Mouse (Mus musculus) lung, postnatal 10 days (tissue): ENCODE data around the gene Atp10a.

Experiments
- DNase-seq: peaks from one replicate; pipeline ENCODE4 v3.0.0; 2021

Atp10a gene

GRCm38 (mm10) chr7:58655866-58656265, at the start of gene Atp10a:
Gene Atp10a, plus strand, starts transcription at chr7:58656166.
- no peak for DNase-seq

DNA sequence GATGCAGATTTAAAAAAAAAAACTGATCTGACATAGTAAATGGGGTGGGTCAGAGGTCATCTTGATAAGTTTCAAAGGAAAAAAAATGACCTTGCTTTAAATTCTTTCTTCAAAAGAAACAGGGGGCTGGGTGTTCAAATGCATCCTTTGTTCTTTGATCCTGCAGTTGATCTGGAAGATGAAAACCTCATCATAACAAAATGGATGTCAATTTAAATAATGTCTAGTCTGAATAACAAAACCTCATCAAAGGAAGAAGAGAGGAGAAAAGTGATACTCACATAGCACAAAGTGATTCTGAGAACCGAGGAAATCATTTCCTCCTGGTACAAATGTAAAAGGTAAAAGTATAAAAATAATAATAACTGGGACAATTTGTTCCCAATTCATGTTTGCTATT, 37.9 kb upstream of the Atp10a start:
- DNase-seq, result no peak

GRCm38 (mm10) chr7:58626305-58627155, 29.4 kb upstream of the Atp10a start:
- DNase-seq, result peak; percentile 58

DNA sequence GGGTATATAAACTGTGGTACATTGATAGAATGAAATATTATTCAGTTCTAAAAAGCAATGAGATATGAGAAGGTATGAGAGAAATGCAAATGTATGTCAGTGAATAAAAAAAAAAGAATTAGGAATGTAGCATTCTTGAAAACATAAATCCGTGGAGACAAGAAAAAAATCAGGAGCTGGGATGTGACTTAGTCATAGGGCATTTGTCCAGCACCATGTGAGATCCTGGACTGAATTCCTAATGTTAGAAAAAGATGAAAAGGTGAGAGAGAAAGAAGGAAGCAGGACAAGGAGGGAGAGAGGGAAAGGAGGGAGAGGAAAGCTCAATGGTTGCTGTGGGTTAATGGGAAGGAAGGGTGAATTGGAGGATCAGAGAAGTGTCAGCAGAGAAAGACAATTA, 28.6 kb upstream of the Atp10a start:
- no peak for DNase-seq

GRCm38 (mm10) chr7:58629233-58629632, 26.7 kb upstream of the Atp10a start:
- DNase-seq, result no peak

DNA sequence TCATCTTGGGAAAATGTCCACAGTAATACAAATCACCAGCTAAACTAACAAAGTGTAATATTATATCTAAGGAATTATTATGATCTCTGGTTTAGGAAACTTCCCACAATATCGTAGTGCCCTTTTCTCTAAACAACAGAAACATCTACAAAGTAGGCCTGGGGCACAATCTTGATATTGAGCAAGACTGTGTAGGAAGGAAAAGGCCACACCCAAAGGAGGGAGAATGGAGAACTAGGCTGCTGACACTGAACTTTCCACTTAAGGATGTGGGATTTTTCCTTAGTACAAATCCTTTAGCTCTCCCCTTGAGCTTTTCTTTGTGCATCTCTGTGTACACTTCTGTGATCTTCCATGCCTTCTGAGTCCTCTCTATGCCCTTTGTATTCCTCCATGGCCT, 22.3 kb upstream of the Atp10a start:
- no peak for DNase-seq

DNA sequence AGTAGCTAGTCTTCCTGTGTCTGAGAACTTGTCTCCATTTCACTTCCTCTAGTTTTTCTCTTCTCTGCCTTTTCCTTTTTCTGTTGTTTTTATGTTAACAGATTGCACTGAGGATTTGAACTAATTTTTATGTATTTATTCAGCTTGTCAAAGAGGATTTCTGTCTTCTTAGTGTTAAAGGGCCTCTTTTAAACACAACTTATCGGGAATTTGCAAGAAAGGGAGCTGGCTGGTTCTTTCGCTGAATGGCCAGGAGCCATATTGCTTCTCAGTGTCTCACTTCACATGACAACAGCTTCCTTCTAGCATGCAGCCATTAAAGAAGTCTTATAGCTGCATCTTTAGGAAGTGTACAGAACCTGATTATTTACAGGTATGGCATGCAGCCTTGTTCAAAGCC, 16.3 kb upstream of the Atp10a start:
- no peak for DNase-seq

DNA sequence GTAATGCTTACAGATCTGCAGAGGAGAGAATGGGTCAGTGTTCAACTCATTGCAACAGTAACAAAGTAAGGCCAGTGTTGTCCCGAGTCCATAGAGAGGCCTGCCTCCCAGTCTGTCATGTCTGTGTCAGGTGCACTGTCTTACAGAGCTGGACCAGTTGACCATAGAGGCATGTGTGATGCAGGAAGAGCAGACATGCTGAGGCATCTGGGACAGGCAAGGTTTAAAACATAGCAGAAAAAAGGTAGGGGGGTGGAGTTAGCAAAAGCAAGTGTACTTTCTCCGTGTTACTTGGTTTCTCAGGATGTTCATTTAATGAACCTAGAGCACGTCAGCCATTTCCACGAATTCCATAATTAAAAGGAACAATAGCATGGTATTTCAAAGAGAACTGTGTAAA, 15.5 kb upstream of the Atp10a start:
- no peak for DNase-seq

DNA sequence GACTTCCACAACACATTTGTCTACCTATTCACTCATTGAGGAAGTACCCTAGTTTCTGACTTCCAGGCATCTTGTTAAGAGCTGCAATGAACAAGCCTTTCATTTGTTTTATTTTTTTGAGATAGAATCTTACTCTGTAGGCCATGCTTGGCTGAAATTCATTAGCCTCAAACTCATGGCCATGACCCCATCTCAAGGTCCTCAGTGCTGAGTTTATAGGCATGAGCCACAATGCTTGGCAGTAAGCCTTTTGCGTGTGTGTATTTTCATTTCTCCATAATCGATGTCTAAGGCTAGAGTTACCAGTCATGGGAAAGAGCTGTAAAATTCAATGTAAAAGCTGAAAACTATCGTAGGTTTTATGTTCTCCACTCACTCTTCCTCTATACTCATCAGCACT, 14.1 kb upstream of the Atp10a start:
- DNase-seq, result no peak

GRCm38 (mm10) chr7:58647404-58647803, 8.6 kb upstream of the Atp10a start:
- no peak for DNase-seq

- DNase-seq, result peak; percentile 68
Observed at GRCm38 (mm10) chr7:58657913-58658789, 2.2 kb downstream of the Atp10a start.

DNA sequence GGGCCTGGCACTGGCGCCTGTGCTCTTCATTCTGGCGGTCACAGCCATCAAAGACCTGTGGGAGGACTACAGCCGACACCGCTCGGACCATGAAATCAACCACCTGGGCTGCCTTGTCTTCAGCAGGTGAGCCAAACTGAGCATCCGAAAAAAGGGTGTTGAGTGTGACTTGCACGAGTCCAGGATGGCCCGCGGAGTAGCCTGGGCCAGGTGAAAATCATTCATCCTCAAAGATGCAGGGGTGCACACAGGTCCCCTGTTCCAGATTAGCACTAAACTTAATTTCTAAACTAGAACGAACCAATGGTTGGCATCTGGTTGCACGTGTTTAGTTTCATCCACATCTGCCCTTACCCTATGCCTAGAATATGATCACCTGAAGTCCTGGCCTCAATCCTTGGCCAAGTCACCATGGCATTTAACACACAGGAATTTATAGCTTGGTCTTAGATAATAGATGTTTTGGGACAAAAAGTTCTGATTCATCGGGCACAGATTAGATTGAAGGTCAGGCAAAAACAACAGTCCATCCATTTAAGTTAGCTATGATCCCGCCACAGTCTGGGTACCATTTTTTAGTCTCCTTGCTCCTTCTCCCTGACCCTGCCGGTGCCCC, 2.9 kb downstream of the Atp10a start:
- no peak for DNase-seq

DNA sequence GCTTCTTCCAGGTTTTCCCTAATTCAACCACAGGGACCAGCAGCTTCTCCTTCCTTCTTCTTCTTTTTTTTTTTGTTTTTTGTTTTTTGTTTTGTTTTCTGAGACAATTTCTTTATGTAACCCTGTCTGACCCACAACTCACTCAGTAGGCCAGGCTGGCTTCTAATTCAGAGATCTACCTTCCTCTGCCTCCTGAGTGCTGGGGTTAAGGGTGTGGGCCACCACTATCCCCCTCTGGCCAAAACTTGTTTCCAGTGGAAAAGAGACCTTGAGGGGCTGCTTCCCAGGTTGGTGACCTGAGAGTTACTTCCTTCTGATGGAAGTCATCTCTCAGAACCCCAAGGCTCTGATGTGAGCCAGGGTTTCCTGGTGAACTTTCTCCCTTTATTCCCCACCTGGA, 4.1 kb downstream of the Atp10a start:
- no peak for DNase-seq

- DNase-seq, result no peak
Observed at GRCm38 (mm10) chr7:58660665-58661064, 4.7 kb downstream of the Atp10a start.

- DNase-seq, result no peak
Observed at GRCm38 (mm10) chr7:58661076-58661475, 5.1 kb downstream of the Atp10a start.

DNA sequence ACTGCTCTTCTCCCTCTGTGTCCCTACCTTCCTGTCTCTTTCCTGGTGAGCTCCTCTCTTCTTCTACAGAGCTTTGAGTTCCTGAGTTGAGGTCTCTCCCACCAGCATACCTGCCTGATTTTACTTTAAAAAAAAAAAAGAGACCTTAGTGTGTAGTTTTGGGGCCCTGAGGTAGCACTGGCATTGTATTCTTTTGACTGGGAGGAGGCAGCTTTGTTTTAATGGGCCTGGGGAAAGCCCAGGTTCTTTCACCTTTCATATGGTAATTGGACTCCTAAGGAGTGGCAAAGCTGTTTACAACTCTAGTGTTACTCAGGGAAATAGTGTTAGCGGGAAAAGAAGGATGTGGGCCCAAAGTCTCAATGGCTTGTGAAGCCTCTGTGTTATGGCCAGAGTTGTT, 12.7 kb downstream of the Atp10a start:
- no peak for DNase-seq

- DNase-seq, result no peak
Observed at GRCm38 (mm10) chr7:58676075-58676474, 20.1 kb downstream of the Atp10a start.

DNA sequence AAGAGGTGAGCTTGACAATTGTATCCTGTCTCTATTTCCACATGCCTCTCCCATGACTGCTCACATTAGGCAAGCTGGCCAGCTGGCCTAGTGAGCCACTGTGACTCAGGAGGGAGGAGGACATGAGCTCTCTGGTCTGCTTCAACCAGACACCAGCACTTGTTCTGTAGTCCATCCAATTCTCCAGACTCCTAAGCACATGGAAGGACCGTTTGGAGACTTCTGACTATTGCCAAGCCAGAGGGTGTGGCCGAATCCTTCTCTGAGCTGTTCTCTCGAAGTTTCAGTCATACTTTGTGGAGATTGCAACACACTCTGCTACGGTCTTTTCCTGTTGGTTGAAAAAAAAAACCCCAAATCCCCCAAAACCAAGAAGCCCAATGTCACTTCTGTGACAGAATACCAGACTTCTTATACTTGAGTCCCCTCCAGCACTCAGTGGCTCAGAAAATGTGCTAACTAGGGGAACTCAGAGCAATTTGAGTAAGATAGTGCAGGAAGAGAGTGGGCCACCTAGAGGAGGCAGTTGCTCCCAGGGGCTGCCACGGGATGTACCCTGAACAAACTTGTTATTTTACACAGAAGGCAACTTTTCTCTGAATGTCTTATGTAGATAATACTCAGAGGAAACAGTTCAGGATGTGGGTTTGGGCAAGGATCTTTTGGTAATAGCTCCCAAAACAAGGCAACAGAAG, 21.3 kb downstream of the Atp10a start:
- DNase-seq, result peak; percentile 38

- DNase-seq, result no peak
Observed at GRCm38 (mm10) chr7:58685967-58686366, 30.0 kb downstream of the Atp10a start.

DNA sequence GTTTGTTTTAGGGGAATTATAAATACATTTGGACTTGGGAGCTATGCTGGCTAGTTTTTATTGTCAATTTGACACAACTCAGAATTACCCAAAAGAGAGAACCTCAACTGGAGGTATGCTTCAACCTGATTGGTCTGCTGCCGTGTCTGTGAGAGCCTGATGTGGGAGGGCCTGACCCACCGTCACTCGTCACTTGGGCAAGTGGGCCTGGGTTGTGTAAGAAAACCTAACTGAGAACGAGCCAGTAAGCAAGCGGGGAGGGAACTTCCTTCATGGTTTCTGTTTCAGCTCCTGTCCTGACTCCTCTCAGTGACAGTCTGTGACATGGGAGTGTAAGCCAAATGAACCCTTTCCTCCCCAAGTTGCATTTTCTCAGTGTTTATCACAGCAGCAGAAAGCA, 30.6 kb downstream of the Atp10a start:
- peak; percentile 43 for DNase-seq

- no peak for DNase-seq
Observed at GRCm38 (mm10) chr7:58686997-58687396, 31.0 kb downstream of the Atp10a start.

- DNase-seq, result no peak
Observed at GRCm38 (mm10) chr7:58690069-58690923, 34.3 kb downstream of the Atp10a start.
